Mouse (Mus musculus): Measurements from ENCODE around the gene Dusp16. TPM values are rescaled to one million over a fixed set of nuclear protein-coding genes. Genes with fewer than 3 reads are reported as not detected.

The Dusp16 gene
- polyA plus RNA-seq (2021; fragmentation: Nextera tagmentation) = 2.7 and 3.0 TPM in 2 replicates
- long read RNA-seq, experiment 1, full-length matches to known transcripts = 4 of 18 reads
- long read RNA-seq, experiment 1, partial matches to known transcripts = 5 of 18 reads
- long read RNA-seq, experiment 1, other reads (novel, unspliced or antisense) = 9 of 18 reads
- long read RNA-seq, experiment 2, full-length matches to known transcripts = 1 of 6 reads
- long read RNA-seq, experiment 2, partial matches to known transcripts = 1 of 6 reads
- long read RNA-seq, experiment 2, other reads (novel, unspliced or antisense) = 4 of 6 reads

GRCm38 (mm10) chr6:134792141-134793045, at the start of gene Dusp16:
Gene Dusp16, minus strand, starts transcription at chr6:134792625.

GRCm38 (mm10) chr6:134829786-134830700, 37.6 kb upstream of the Dusp16 start, which contains the start of gene Crebl2:
Gene Crebl2, plus strand, starts transcription at chr6:134830154.

Other genes with a start within 250 kb of the Dusp16 start
- 3.0 and 10.5 TPM in 2 replicates for gene Lrp6, start 225.7 kb downstream of the Dusp16 start, polyA plus RNA-seq (2021; fragmentation: Nextera tagmentation)
- gene Mansc1, start 160.1 kb downstream of the Dusp16 start, polyA plus RNA-seq (2021; fragmentation: Nextera tagmentation) = 4.7 and 8.9 TPM in 2 replicates
- 65.2 and 72.1 TPM in 2 replicates for gene Borcs5, start 153.1 kb downstream of the Dusp16 start, polyA plus RNA-seq (2021; fragmentation: Nextera tagmentation)
- 17.2 and 35.4 TPM in 2 replicates for gene Crebl2, start 37.5 kb upstream of the Dusp16 start, polyA plus RNA-seq (2021; fragmentation: Nextera tagmentation)
- 25.5 and 27.6 TPM in 2 replicates for gene Gpr19, start 106.0 kb upstream of the Dusp16 start, polyA plus RNA-seq (2021; fragmentation: Nextera tagmentation)
- 27.8 and 38.1 TPM in 2 replicates for gene Cdkn1b, start 127.8 kb upstream of the Dusp16 start, polyA plus RNA-seq (2021; fragmentation: Nextera tagmentation)
- 1.8 and 2.0 TPM in 2 replicates for gene Apold1, start 189.1 kb upstream of the Dusp16 start, polyA plus RNA-seq (2021; fragmentation: Nextera tagmentation)
- gene Ddx47, start 219.0 kb upstream of the Dusp16 start, polyA plus RNA-seq (2021; fragmentation: Nextera tagmentation) = 30.4 and 32.8 TPM in 2 replicates